In genomic region chr1:154727696-154728095, GRCm38 (mm10) we compare ENCODE assay signal across 21 mouse cellular contexts.
"Had no signal": no experiment of that assay in that cellular context is flagged by ENCODE, and none has a peak within 500 bp of the region (broad histone marks: within the 10 kb centered on the region; RNA-seq: fewer than 3 reads in every experiment).

No protein-coding gene starts in this region.

- DNase-seq: cerebellum, adult 18-20 months; cerebellum, adult 2 months; cerebellum, adult 8-10 months; cerebellum, adult 9-11 months; embryo, embryonic 11 days; forebrain, postnatal 0 days; gastrocnemius, adult 2 months; gastrocnemius, postnatal 10 days; gastrocnemius, postnatal 14 days; gastrocnemius, postnatal 25 days; gastrocnemius, postnatal 36 days; heart, adult 18-20 months had no signal

- H3K36me3 ChIP-seq: embryonic facial prominence, embryonic 10.5 days; embryonic facial prominence, embryonic 12.5 days; embryonic facial prominence, embryonic 13.5 days; embryonic facial prominence, embryonic 15.5 days; forebrain, embryonic 10.5 days; forebrain, embryonic 12.5 days; forebrain, embryonic 15.5 days had no signal

- H3K27ac ChIP-seq: embryonic facial prominence, embryonic 10.5 days; embryonic facial prominence, embryonic 12.5 days; embryonic facial prominence, embryonic 13.5 days; embryonic facial prominence, embryonic 15.5 days; forebrain, embryonic 10.5 days; forebrain, embryonic 12.5 days; forebrain, embryonic 13.5 days; forebrain, embryonic 15.5 days; gastrocnemius, adult 2 months had no signal

- H3K4me3 ChIP-seq: embryonic facial prominence, embryonic 12.5 days; erythroblast, embryonic 14.5 days; gastrocnemius, adult 2 months had no signal

- H3K9me3 ChIP-seq: embryonic facial prominence, embryonic 10.5 days; embryonic facial prominence, embryonic 12.5 days; embryonic facial prominence, embryonic 13.5 days; embryonic facial prominence, embryonic 15.5 days; forebrain, embryonic 10.5 days; forebrain, embryonic 12.5 days; forebrain, embryonic 13.5 days; forebrain, embryonic 15.5 days had no signal

- H3K9ac ChIP-seq: embryonic facial prominence, embryonic 12.5 days; embryonic facial prominence, embryonic 13.5 days; embryonic facial prominence, embryonic 15.5 days; forebrain, embryonic 12.5 days; forebrain, embryonic 15.5 days had no signal
